Mouse (Mus musculus): ENCODE results near the gene Maats1. TPM values are rescaled to one million over a fixed set of nuclear protein-coding genes. Genes with fewer than 3 reads are reported as not detected.

Gene Maats1
- total RNA-seq (2015; ENCODE audit: low replicate concordance): not detected in 2 replicates
- total RNA-seq (2017; ENCODE audit: low replicate concordance): not detected in 2 replicates

DNA sequence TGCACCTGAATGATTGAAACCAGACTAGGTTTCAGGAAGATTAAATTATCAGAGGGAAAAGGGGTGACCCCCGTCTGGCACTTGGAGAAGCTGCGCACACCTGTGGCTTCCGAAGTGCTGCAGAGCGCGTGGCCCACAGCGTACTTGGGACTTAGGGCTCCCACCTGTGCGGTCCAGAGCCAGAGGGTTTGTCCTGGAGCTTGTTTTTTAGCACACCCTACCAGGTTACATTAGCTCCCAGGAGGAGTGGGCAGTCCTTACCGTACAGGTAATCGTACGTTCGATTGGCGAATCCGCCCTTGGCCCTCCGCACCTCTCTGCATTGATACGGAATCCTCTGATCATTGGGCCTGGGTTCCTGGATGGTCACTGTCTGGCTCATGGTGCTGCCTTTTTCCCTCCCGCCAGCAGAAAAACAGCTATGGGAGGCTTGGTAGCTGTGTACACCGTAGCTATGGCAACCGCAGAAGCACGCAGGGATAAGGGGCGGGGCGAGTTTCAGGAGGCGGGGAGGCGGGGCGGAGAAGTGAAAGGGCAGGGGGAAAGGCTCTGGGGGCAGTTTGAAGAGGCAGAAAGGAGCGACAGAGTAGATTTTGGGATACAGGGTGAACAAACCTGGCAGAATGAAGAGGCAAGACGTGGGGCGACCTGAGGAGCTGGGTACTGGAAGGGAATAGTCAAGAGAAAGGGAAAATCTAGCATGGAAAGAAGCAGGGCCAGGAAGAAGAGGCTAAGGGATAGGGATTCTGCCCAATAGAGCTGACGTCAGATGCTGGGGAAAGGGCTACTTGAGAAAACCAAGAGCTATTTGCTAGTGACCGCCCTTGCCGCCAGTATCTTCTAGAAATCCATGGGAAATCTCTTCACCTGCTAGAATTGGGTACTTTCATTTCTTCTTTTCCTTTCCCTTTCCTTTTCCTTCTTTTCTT, at the start of gene Maats1:
Maats1 (minus strand) TSS at position 748 of the 929 bp plus-strand sequence.
- 0 out of 2 replicates have a peak, but pooled peaks have one; percentile 22 for ATAC-seq (replicated peaks; ENCODE audit: low FRiP score, poor library complexity, severe bottlenecking)

- no peak for ATAC-seq (replicated peaks; ENCODE audit: low FRiP score, poor library complexity, severe bottlenecking)
Observed at GRCm38 (mm10) chr16:38390322-38390721, 48.4 kb upstream of the Maats1 start.

GRCm38 (mm10) chr16:38389284-38389893, 47.4 kb upstream of the Maats1 start:
- no peak for ATAC-seq (replicated peaks; ENCODE audit: low FRiP score, poor library complexity, severe bottlenecking)

GRCm38 (mm10) chr16:38388757-38389156, 46.8 kb upstream of the Maats1 start:
- no peak for ATAC-seq (replicated peaks; ENCODE audit: low FRiP score, poor library complexity, severe bottlenecking)

DNA sequence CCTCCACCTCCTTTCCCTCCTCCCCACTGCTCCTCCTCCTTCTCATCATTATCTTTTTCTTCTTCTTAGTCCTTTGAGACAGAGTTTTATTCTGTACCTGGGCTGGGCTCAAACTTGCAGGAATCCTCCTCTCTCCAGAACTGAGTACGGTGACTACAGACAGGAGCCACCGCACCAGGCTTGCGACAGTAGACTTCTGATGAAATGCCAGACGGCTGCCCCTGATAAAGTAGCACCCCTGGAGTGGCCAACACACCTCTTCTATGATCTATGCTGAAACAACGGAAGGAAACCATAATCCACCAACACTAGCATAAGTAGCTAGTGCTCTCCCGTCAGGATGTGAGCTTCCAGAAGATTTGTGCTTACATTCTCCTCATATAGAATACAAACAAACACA, 45.4 kb upstream of the Maats1 start:
- peak; percentile 44; the same call in 1 of the 2 replicates for ATAC-seq (replicated peaks; ENCODE audit: low FRiP score, poor library complexity, severe bottlenecking)

DNA sequence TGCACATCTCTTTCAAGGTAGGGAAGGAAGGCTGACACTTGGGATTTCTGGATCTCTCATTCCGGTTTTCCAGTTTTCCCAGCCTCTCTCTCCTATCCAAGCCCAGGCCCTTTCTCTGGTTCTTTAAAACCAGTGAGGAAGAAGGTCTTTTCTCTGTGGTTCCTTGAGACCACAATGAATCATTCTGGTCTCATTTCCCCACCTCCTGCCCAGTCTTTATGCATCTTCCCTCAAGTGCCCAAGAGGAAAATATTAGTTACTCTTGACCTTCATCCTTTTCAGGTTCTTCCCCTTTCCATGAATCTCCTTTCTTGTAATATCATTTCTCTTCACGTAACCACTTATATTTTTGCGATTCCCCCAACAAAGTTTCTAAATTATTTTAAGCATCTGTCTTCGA, 43.8 kb upstream of the Maats1 start:
- no peak for ATAC-seq (replicated peaks; ENCODE audit: low FRiP score, poor library complexity, severe bottlenecking)

DNA sequence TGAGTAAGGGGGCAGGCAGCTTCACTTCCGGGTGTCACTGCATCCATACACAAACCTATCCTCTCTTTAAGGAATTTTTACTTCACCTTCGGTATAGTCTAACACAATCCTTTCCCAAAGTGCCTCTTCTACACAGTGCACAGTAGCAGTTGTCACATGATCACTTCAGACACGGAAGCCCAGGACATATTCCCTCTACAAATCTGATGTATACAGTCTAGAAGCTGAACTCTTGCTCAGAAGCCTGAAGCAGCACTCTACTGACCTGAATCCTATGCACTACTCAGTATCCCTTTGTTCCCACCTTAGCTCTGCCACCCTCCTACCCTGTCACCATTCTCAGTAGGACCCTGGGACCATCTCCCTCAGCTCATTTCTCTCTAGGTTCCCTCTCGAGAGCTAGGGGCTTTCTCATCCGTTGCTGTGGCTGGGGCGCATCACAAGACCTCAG, 43.3 kb upstream of the Maats1 start:
- ATAC-seq (replicated peaks; ENCODE audit: low FRiP score, poor library complexity, severe bottlenecking): no peak

GRCm38 (mm10) chr16:38383683-38384082, 41.7 kb upstream of the Maats1 start:
- ATAC-seq (replicated peaks; ENCODE audit: low FRiP score, poor library complexity, severe bottlenecking): 0 out of 2 replicates have a peak, but pooled peaks have one; percentile 28

GRCm38 (mm10) chr16:38379926-38380325, 38.0 kb upstream of the Maats1 start:
- no peak for ATAC-seq (replicated peaks; ENCODE audit: low FRiP score, poor library complexity, severe bottlenecking)

GRCm38 (mm10) chr16:38379493-38379892, 37.5 kb upstream of the Maats1 start:
- no peak for ATAC-seq (replicated peaks; ENCODE audit: low FRiP score, poor library complexity, severe bottlenecking)

DNA sequence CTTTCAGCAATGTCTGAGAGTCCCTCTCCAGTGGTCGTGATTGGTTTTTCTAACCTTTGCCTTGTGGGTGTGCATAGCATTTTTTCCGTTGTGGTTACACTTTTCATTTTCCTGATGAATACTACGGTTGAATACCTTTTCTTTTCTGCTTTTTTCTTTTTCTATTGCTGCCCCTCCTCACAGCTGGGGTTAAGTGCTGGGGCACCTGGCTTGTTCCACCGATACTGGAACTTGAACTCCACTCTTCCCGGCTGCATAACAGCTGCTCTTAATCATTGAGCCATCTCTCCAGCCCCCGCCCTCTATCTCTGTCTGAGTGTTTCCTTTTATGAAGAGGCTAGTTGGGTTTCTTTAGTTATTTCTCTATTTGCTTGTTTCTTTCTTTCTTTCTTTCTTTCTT, 37.1 kb upstream of the Maats1 start:
- no peak for ATAC-seq (replicated peaks; ENCODE audit: low FRiP score, poor library complexity, severe bottlenecking)

GRCm38 (mm10) chr16:38378591-38378990, 36.6 kb upstream of the Maats1 start:
- no peak for ATAC-seq (replicated peaks; ENCODE audit: low FRiP score, poor library complexity, severe bottlenecking)

DNA sequence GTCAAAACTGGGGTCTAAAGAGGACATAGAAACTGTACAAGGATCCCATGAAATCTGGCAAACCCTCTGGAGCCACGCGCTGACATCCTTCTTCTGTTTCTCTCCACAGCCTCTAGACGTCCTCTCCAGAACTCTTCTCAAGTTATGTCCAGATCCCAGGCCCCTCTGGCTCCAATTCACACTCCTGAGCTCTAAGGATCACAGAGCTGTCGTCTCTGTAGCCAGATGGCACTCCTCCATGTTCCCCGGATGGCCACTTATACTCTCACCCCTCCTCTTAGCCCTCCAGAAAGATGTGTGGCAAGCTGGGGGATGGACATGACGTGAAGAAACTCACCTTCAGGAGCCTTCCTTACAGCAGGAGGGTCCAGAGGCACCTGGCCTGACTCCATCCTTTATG, 35.6 kb upstream of the Maats1 start:
- ATAC-seq (replicated peaks; ENCODE audit: low FRiP score, poor library complexity, severe bottlenecking): no peak

DNA sequence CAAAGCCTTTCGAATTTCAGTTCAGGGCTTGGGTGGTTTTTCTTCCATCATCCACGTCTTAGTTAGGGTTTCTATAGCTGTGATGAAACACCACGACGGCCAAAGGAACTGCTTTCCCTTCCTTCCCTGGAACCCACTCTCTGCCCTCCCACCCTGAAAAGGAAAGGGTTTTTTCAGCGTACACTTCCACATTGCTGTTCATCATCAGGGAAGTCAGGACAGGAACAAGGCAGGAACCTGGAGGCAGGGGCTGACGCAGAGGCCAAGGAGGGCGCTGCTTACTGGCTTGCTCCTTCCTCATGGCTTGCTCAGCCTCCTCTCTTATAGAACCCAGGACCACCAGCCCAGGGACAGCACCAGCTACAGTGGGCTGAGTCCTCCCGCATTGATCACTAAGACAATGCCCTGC, 34.9 kb upstream of the Maats1 start:
- ATAC-seq (replicated peaks; ENCODE audit: low FRiP score, poor library complexity, severe bottlenecking): no peak

DNA sequence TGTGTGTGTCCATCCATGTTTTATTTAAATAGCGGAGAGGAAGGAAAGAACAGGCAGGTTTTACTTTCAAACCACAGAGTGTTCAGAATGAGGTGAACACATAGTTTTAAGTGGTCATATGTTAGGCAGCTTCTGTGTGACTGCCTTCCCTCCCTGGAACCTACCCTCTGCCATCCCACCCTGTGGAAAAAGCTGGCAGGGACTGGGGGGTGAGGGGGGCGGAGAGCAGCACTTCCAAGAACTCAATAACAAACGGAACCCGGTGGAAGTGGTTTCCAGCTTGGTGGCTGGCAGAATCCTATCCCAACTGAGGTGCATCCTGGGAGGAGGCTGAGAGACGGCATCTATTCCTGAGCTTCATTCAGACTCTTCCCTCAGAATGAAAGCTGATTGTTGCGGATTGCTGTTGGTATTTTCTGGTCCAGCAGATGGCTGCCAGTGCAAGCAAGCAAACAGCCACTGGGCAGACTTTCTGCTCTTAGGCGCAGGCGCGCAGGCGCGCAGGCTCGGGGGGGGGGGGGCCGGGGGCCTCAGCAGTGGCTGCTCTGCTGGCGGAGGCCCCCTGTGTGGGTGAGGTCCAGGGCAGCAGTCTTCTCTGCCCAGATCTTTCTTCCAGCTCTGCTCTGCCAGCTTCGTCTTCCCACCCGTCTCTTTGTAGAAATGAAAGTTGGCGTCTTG, 34.4 kb upstream of the Maats1 start:
- no peak for ATAC-seq (replicated peaks; ENCODE audit: low FRiP score, poor library complexity, severe bottlenecking)

- ATAC-seq (replicated peaks; ENCODE audit: low FRiP score, poor library complexity, severe bottlenecking): no peak
Observed at GRCm38 (mm10) chr16:38375182-38375581, 33.2 kb upstream of the Maats1 start.

DNA sequence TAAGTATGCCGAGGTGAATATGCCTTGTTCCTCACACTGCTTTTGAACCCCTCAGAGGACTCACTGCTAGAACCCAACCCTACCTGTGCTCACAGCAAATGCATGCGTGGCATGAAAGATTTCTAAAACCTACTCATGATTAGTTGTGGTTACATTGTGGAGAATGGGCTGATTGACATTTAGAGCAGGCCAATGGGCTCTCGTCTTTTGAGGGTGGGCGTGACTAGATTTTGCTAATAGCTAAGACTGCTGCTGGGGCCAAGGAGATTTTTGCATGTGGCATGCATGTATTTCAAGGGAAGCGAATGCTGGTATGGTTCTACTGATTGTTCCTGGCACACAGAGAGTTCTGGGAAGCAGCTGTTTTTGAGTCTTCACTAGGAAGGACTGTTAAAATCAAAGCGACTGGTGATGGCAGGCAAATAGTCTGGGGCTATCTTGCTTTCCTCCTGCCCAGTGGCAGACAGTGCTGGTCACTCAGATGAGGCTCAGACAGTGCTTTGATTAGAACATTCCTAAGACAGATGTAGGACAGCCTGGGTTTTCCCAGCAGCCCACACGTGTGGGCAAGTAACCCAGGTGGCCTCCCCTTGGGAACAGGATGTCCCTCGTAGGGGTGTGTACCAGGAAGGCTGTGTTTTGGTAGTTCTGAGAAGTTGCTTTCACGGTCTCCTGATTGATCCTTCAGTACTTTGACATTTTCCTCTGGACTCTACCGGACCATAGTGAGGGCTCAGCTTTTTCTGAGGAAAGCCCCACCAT, 32.6 kb upstream of the Maats1 start:
- ATAC-seq (replicated peaks; ENCODE audit: low FRiP score, poor library complexity, severe bottlenecking): peak; percentile 53; the same call in 1 of the 2 replicates

GRCm38 (mm10) chr16:38373941-38374340, 32.0 kb upstream of the Maats1 start:
- ATAC-seq (replicated peaks; ENCODE audit: low FRiP score, poor library complexity, severe bottlenecking): no peak

- no peak for ATAC-seq (replicated peaks; ENCODE audit: low FRiP score, poor library complexity, severe bottlenecking)
Observed at GRCm38 (mm10) chr16:38373439-38373838, 31.5 kb upstream of the Maats1 start.

- ATAC-seq (replicated peaks; ENCODE audit: low FRiP score, poor library complexity, severe bottlenecking): no peak
Observed at GRCm38 (mm10) chr16:38372876-38373275, 30.9 kb upstream of the Maats1 start.
